Mouse (Mus musculus): Measurements from ENCODE around the gene Gne. TPM values are rescaled to one million over a fixed set of nuclear protein-coding genes. Genes with fewer than 3 reads are reported as not detected.

Gene Gne
- polyA plus RNA-seq, 1 experiment from 2014 or later, result 30.4 TPM

- 17% methylated on average over 11 of the region's 11 CpGs for WGBS
- Histone ChIP-seq H3K4me3 (ENCODE audit: low read depth, low read length) (peak overlapping the region; percentile 95), H3K27ac (ENCODE audit: low read depth, low read length) (no peak overlapping the region)
Measured at GRCm38 (mm10) chr4:44013391-44014070, 70.4 kb downstream of the Gne start.

GRCm38 (mm10) chr4:44012376-44013367, 71.3 kb downstream of the Gne start:
- peak overlapping the region; percentile 95 for H3K9ac ChIP-seq (ENCODE audit: low read depth, low read length)
- peak overlapping the region; percentile 95 for H3K4me3 ChIP-seq (ENCODE audit: low read depth, low read length)
- no peaks in the 10 kb centered on the region for H3K36me3 ChIP-seq (ENCODE audit: control insufficient read depth, insufficient read depth)
- H3K27ac ChIP-seq (ENCODE audit: low read depth, low read length), result peak overlapping the region; percentile 89
- ATAC-seq, result peak; percentile 93
- H3K4me1 ChIP-seq (replicated peaks; ENCODE audit: control insufficient read depth, insufficient read depth, low read length), result peaks cover 10% of the 10 kb centered on the region; the same call in 1 of the 2 replicates
- no peaks in the 10 kb centered on the region for H3K9me3 ChIP-seq (ENCODE audit: control insufficient read depth)
- H3K27me3 ChIP-seq (replicated peaks; ENCODE audit: control insufficient read depth, insufficient read depth, low read length), result no peaks in the 10 kb centered on the region
- under 1% methylated on average over 77 of the region's 77 CpGs for WGBS
- H3K4me2 ChIP-seq (replicated peaks; ENCODE audit: low read depth), result peak overlapping the region; percentile 72
- TF ChIP-seq CTCF (IDR thresholded peaks at IDR 0.05; ENCODE audit: low read depth), result no peak

More at GRCm38 (mm10) chr4:44013391-44014070, 70.4 kb downstream of the Gne start:
- Histone ChIP-seq H3K36me3 (ENCODE audit: control insufficient read depth, insufficient read depth) (no peaks in the 10 kb centered on the region), H3K4me1 (replicated peaks; ENCODE audit: control insufficient read depth, insufficient read depth, low read length) (peaks cover 11% of the 10 kb centered on the region; the same call in 1 of the 2 replicates), H3K9me3 (ENCODE audit: control insufficient read depth) (no peaks in the 10 kb centered on the region), H3K27me3 (replicated peaks; ENCODE audit: control insufficient read depth, insufficient read depth, low read length) (no peaks in the 10 kb centered on the region), H3K4me2 (replicated peaks; ENCODE audit: low read depth) (peak overlapping the region; percentile 72), H3K9ac (ENCODE audit: low read depth, low read length) (peak overlapping the region; percentile 95)
- TF ChIP-seq CTCF (IDR thresholded peaks at IDR 0.05; ENCODE audit: low read depth), result no peak
- ATAC-seq, result no peak

GRCm38 (mm10) chr4:44011799-44012198, 72.2 kb downstream of the Gne start:
- no peak for TF ChIP-seq CTCF (IDR thresholded peaks at IDR 0.05; ENCODE audit: low read depth)
- no peaks in the 10 kb centered on the region for H3K9me3 ChIP-seq (ENCODE audit: control insufficient read depth)
- H3K9ac ChIP-seq (ENCODE audit: low read depth, low read length), result peak overlapping the region; percentile 95; the same call in 1 of the 2 replicates
- peak overlapping the region; percentile 89; the same call in 1 of the 2 replicates for H3K27ac ChIP-seq (ENCODE audit: low read depth, low read length)
- H3K4me3 ChIP-seq (ENCODE audit: low read depth, low read length), result peak overlapping the region; percentile 95
- H3K4me1 ChIP-seq (replicated peaks; ENCODE audit: control insufficient read depth, insufficient read depth, low read length), result peaks cover 8% of the 10 kb centered on the region; the same call in 1 of the 2 replicates
- 86% methylated on average over 3 of the region's 3 CpGs for WGBS
- H3K36me3 ChIP-seq (ENCODE audit: control insufficient read depth, insufficient read depth), result no peaks in the 10 kb centered on the region
- H3K4me2 ChIP-seq (replicated peaks; ENCODE audit: low read depth), result peak overlapping the region; percentile 72
- no peak for ATAC-seq
- H3K27me3 ChIP-seq (replicated peaks; ENCODE audit: control insufficient read depth, insufficient read depth, low read length), result no peaks in the 10 kb centered on the region

GRCm38 (mm10) chr4:44010893-44011292, 73.1 kb downstream of the Gne start:
- H3K36me3 ChIP-seq (ENCODE audit: control insufficient read depth, insufficient read depth), result no peaks in the 10 kb centered on the region
- WGBS, result 50% methylated on average over 2 of the region's 2 CpGs
- no peak overlapping the region for H3K27ac ChIP-seq (ENCODE audit: low read depth, low read length)
- no peak for TF ChIP-seq CTCF (IDR thresholded peaks at IDR 0.05; ENCODE audit: low read depth)
- no peak for ATAC-seq
- peaks cover 8% of the 10 kb centered on the region; the same call in 1 of the 2 replicates for H3K4me1 ChIP-seq (replicated peaks; ENCODE audit: control insufficient read depth, insufficient read depth, low read length)
- no peak overlapping the region for H3K4me2 ChIP-seq (replicated peaks; ENCODE audit: low read depth)
- H3K9me3 ChIP-seq (ENCODE audit: control insufficient read depth), result no peaks in the 10 kb centered on the region
- no peaks in the 10 kb centered on the region for H3K27me3 ChIP-seq (replicated peaks; ENCODE audit: control insufficient read depth, insufficient read depth, low read length)
- H3K4me3 ChIP-seq (ENCODE audit: low read depth, low read length), result no peak overlapping the region
- no peak overlapping the region for H3K9ac ChIP-seq (ENCODE audit: low read depth, low read length)

DNA sequence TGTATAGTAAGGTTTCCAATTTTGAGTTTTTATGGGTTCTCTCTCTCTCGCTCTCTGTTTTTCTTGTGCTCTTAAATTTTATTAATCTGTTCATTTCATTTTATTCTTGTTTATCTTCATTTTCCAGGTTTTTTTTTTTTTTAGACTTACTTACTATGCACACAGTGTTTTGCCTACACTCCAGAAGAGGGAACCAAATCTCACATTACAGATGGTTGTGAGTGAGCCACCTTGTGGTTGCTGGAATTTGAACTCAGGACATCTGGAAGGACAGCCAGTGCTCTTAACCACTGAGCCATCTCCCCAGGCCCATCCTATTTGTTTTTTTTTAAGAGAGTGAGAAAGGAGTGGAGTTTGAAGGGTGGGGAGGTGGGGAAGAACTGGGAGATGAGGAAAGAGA, 73.8 kb downstream of the Gne start:
- H3K27me3 ChIP-seq (replicated peaks; ENCODE audit: control insufficient read depth, insufficient read depth, low read length), result no peaks in the 10 kb centered on the region
- H3K4me3 ChIP-seq (ENCODE audit: low read depth, low read length), result no peak overlapping the region
- 91% methylated on average over 1 of the region's 1 CpGs for WGBS
- no peak overlapping the region for H3K27ac ChIP-seq (ENCODE audit: low read depth, low read length)
- H3K4me1 ChIP-seq (replicated peaks; ENCODE audit: control insufficient read depth, insufficient read depth, low read length), result peaks cover 6% of the 10 kb centered on the region; the same call in 1 of the 2 replicates
- no peaks in the 10 kb centered on the region for H3K9me3 ChIP-seq (ENCODE audit: control insufficient read depth)
- ATAC-seq, result no peak
- no peak overlapping the region for H3K4me2 ChIP-seq (replicated peaks; ENCODE audit: low read depth)
- no peaks in the 10 kb centered on the region for H3K36me3 ChIP-seq (ENCODE audit: control insufficient read depth, insufficient read depth)
- TF ChIP-seq CTCF (IDR thresholded peaks at IDR 0.05; ENCODE audit: low read depth), result peak; percentile 46
- H3K9ac ChIP-seq (ENCODE audit: low read depth, low read length), result no peak overlapping the region

All from intestine, postnatal 0 days (tissue).